Mouse (Mus musculus) liver, embryonic 12.5 days (tissue): ENCODE results near the gene Acox2. TPM values are rescaled to one million over a fixed set of nuclear protein-coding genes. Genes with fewer than 3 reads are reported as not detected.

ENCODE experiments used
- ATAC-seq: fragments of 200-750 bp; cut with Nextera tagmentation; 2 replicates; pipeline ENCODE4 v1.8.0; 2017; ENCODE audit warnings: moderate number of reproducible peaks, mild to moderate bottlenecking, moderate library complexity
- H3K27ac ChIP-seq: fragments of 300-500 bp; sonication (generic); 2 replicates; pipeline ENCODE4 v1.5.1; 2016; ENCODE audit warnings: mild to moderate bottlenecking
- H3K27me3 ChIP-seq: fragments of 300-500 bp; sonication (generic); replicated peaks from 2 replicates; pipeline ENCODE4 v1.6.1; 2016; ENCODE audit warnings: mild to moderate bottlenecking, moderate library complexity
- H3K36me3 ChIP-seq: fragments of 300-500 bp; sonication (generic); 2 replicates; pipeline ENCODE4 v1.6.1; 2016; ENCODE audit warnings: mild to moderate bottlenecking, moderate library complexity
- H3K4me1 ChIP-seq: fragments of 300-500 bp; sonication (generic); 2 replicates; pipeline ENCODE4 v1.6.1; 2016
- H3K4me2 ChIP-seq: fragments of 300-500 bp; sonication (generic); 2 replicates; pipeline ENCODE4 v1.6.1; 2016; ENCODE audit warnings: mild to moderate bottlenecking, moderate library complexity
- H3K4me3 ChIP-seq: fragments of 300-500 bp; sonication (generic); 2 replicates; pipeline ENCODE4 v1.5.1; 2016; ENCODE audit warnings: mild to moderate bottlenecking, moderate library complexity
- H3K9ac ChIP-seq: fragments of 300-500 bp; sonication (generic); 2 replicates; pipeline ENCODE4 v1.6.1; 2016; ENCODE audit warnings: mild to moderate bottlenecking, moderate library complexity
- H3K9me3 ChIP-seq: fragments of 300-500 bp; sonication (generic); replicated peaks from 2 replicates; pipeline ENCODE4 v1.6.1; 2016; ENCODE audit warnings: mild to moderate bottlenecking, moderate library complexity
- WGBS: fragments of 180-500 bp; shearing (Covaris S2); methylation state at CpG from one replicate; pipeline ENCODE4 v1.1.7; 2016; ENCODE audit not compliant: insufficient replicate concordance; 5-methylcytosine and 5-hydroxymethylcytosine counted together
- polyA plus RNA-seq: library from polyadenylated mRNA; unstranded; fragments of >200 nt; fragmentation: Nextera tagmentation; extraction: Ambion mirVana; gene quantifications from 2 replicates; pipeline ENCODE4 v1.2.1, GENCODE M21; 2016

Acox2 gene
- polyA plus RNA-seq, 1 experiment from 2014 or later: 2.8 TPM

GRCm38 (mm10) chr14:8246878-8247277 is 12.3 kb downstream of the Acox2 start:
- Histone ChIP-seq H3K36me3 (no peaks in the 10 kb centered on the region), H3K4me1 (peaks cover 9% of the 10 kb centered on the region; the same call in 1 of the 2 replicates), H3K27me3 (no peaks in the 10 kb centered on the region), H3K9me3 (no peaks in the 10 kb centered on the region), H3K9ac (no peak overlapping the region), H3K27ac (no peak overlapping the region), H3K4me2 (no peak overlapping the region), H3K4me3 (no peak overlapping the region)
- no peak for ATAC-seq
- 69% methylated on average over 8 of the region's 8 CpGs for WGBS

- H3K4me3 ChIP-seq: no peak overlapping the region
- peak; percentile 53 for ATAC-seq
- H3K27me3 ChIP-seq: no peaks in the 10 kb centered on the region
- 0 out of 2 replicates have a peak overlapping the region, but pooled peaks have one; percentile 43 for H3K27ac ChIP-seq
- H3K36me3 ChIP-seq: no peaks in the 10 kb centered on the region
- WGBS: 58% methylated on average over 5 of the region's 5 CpGs
- no peaks in the 10 kb centered on the region for H3K9me3 ChIP-seq
- H3K9ac ChIP-seq: no peak overlapping the region
- H3K4me2 ChIP-seq: no peak overlapping the region
- H3K4me1 ChIP-seq: peaks cover 9% of the 10 kb centered on the region; the same call in 1 of the 2 replicates
Measured at GRCm38 (mm10) chr14:8244211-8244611, 14.9 kb downstream of the Acox2 start.

GRCm38 (mm10) chr14:8243136-8243888 is 15.8 kb downstream of the Acox2 start:
- Histone ChIP-seq H3K36me3 (no peaks in the 10 kb centered on the region), H3K9ac (no peak overlapping the region), H3K9me3 (no peaks in the 10 kb centered on the region), H3K4me3 (no peak overlapping the region), H3K27me3 (no peaks in the 10 kb centered on the region), H3K27ac (peak overlapping the region; percentile 45; the same call in 1 of the 2 replicates), H3K4me1 (peaks cover 9% of the 10 kb centered on the region; the same call in 1 of the 2 replicates), H3K4me2 (no peak overlapping the region)
- no peak for ATAC-seq
- 62% methylated on average over 8 of the region's 8 CpGs for WGBS

- Histone ChIP-seq H3K27me3 (no peaks in the 10 kb centered on the region), H3K4me1 (peaks cover 9% of the 10 kb centered on the region; the same call in 1 of the 2 replicates), H3K36me3 (no peaks in the 10 kb centered on the region), H3K9ac (no peak overlapping the region), H3K4me3 (no peak overlapping the region), H3K27ac (0 out of 2 replicates have a peak overlapping the region, but pooled peaks have one; percentile 45), H3K4me2 (no peak overlapping the region), H3K9me3 (no peaks in the 10 kb centered on the region)
- WGBS: 45% methylated on average over 5 of the region's 5 CpGs
- peak; percentile 58 for ATAC-seq
Measured at GRCm38 (mm10) chr14:8242388-8242920, 16.7 kb downstream of the Acox2 start.

GRCm38 (mm10) chr14:8241816-8242215 is 17.3 kb downstream of the Acox2 start:
- Histone ChIP-seq H3K27me3 (no peaks in the 10 kb centered on the region), H3K4me2 (no peak overlapping the region), H3K4me1 (peaks cover 9% of the 10 kb centered on the region; the same call in 1 of the 2 replicates), H3K4me3 (no peak overlapping the region), H3K9ac (no peak overlapping the region), H3K9me3 (no peaks in the 10 kb centered on the region), H3K27ac (no peak overlapping the region), H3K36me3 (no peaks in the 10 kb centered on the region)
- no peak for ATAC-seq

- 4% methylated on average over 1 of the region's 1 CpGs for WGBS
- no peak overlapping the region for H3K4me2 ChIP-seq
- H3K4me1 ChIP-seq: peaks cover 50% of the 10 kb centered on the region
- H3K9ac ChIP-seq: no peak overlapping the region
- no peaks in the 10 kb centered on the region for H3K36me3 ChIP-seq
- H3K4me3 ChIP-seq: no peak overlapping the region
- peak; percentile 85 for ATAC-seq
- no peak overlapping the region for H3K27ac ChIP-seq
- H3K9me3 ChIP-seq: no peaks in the 10 kb centered on the region
- no peaks in the 10 kb centered on the region for H3K27me3 ChIP-seq
Measured at GRCm38 (mm10) chr14:8233252-8233651, 25.9 kb downstream of the Acox2 start.

GRCm38 (mm10) chr14:8232155-8232910 is 26.8 kb downstream of the Acox2 start:
- 49% methylated on average over 6 of the region's 6 CpGs for WGBS
- H3K27ac ChIP-seq: no peak overlapping the region

GRCm38 (mm10) chr14:8229367-8230019 is 29.7 kb downstream of the Acox2 start:
- H3K4me2 ChIP-seq: peak overlapping the region; percentile 27; the same call in 1 of the 2 replicates
- H3K27ac ChIP-seq: no peak overlapping the region
- H3K4me1 ChIP-seq: peaks cover 66% of the 10 kb centered on the region
- H3K9me3 ChIP-seq: no peaks in the 10 kb centered on the region
- H3K27me3 ChIP-seq: no peaks in the 10 kb centered on the region
- 56% methylated on average over 9 of the region's 9 CpGs for WGBS
- ATAC-seq: peak; percentile 63; the same call in 1 of the 2 replicates
- no peaks in the 10 kb centered on the region for H3K36me3 ChIP-seq
- no peak overlapping the region for H3K9ac ChIP-seq
- H3K4me3 ChIP-seq: no peak overlapping the region

More at GRCm38 (mm10) chr14:8232155-8232910, 26.8 kb downstream of the Acox2 start:
- Histone ChIP-seq H3K4me3 (no peak overlapping the region), H3K9ac (no peak overlapping the region), H3K36me3 (no peaks in the 10 kb centered on the region), H3K27me3 (no peaks in the 10 kb centered on the region), H3K9me3 (no peaks in the 10 kb centered on the region), H3K4me1 (peaks cover 50% of the 10 kb centered on the region), H3K4me2 (no peak overlapping the region)
- no peak for ATAC-seq

- ATAC-seq: no peak
- H3K4me1 ChIP-seq: peaks cover 57% of the 10 kb centered on the region
- H3K27ac ChIP-seq: no peak overlapping the region
Measured at GRCm38 (mm10) chr14:8224805-8225204, 34.3 kb downstream of the Acox2 start.

GRCm38 (mm10) chr14:8223506-8224293 is 35.5 kb downstream of the Acox2 start:
- H3K36me3 ChIP-seq: peaks cover 14% of the 10 kb centered on the region
- H3K4me1 ChIP-seq: peaks cover 46% of the 10 kb centered on the region
- peak overlapping the region; percentile 39 for H3K4me2 ChIP-seq
- 27% methylated on average over 10 of the region's 10 CpGs for WGBS
- H3K9ac ChIP-seq: no peak overlapping the region
- no peaks in the 10 kb centered on the region for H3K9me3 ChIP-seq
- ATAC-seq: peak; percentile 75
- H3K4me3 ChIP-seq: no peak overlapping the region
- no peaks in the 10 kb centered on the region for H3K27me3 ChIP-seq
- H3K27ac ChIP-seq: no peak overlapping the region

More at GRCm38 (mm10) chr14:8224805-8225204, 34.3 kb downstream of the Acox2 start:
- Histone ChIP-seq H3K4me3 (no peak overlapping the region), H3K9ac (no peak overlapping the region), H3K27me3 (no peaks in the 10 kb centered on the region), H3K36me3 (peaks cover 14% of the 10 kb centered on the region), H3K4me2 (no peak overlapping the region), H3K9me3 (no peaks in the 10 kb centered on the region)
- WGBS: 84% methylated on average over 2 of the region's 2 CpGs

- H3K9ac ChIP-seq: no peak overlapping the region
- peaks cover 14% of the 10 kb centered on the region for H3K36me3 ChIP-seq
- H3K27ac ChIP-seq: no peak overlapping the region
- no peaks in the 10 kb centered on the region for H3K27me3 ChIP-seq
- ATAC-seq: no peak
- no peak overlapping the region for H3K4me2 ChIP-seq
- 89% methylated on average over 16 of the region's 16 CpGs for WGBS
- no peak overlapping the region for H3K4me3 ChIP-seq
- no peaks in the 10 kb centered on the region for H3K9me3 ChIP-seq
- H3K4me1 ChIP-seq: peaks cover 44% of the 10 kb centered on the region
Measured at GRCm38 (mm10) chr14:8222561-8222960, 36.6 kb downstream of the Acox2 start.
